18 mouse cellular contexts compared by ENCODE assay signal in the genomic region with DNA sequence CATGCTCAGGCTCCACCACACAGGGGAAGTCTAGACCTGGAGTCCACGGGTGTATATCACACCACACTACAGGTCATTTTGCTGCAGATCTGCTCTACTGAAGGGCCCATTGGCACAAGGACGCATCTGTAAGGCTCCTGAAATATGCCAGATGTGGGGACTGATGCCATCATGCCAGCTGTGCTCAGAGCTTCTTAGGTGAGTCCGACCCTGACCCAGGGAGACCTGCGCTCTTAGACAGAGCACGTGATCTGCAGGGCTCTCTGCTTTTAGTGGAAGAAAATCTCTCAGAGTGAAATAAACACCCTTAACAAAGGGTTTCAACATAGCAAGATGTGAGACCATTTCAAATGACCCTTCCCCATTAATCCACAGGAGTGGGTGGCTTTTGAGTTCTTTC.
DNase-seq lines count a peak whose midpoint lies in the region; ATAC-seq and TF ChIP-seq lines count a peak whose summit lies in the region.
"Had no signal": no experiment of that assay in that cellular context is flagged by ENCODE, and none has a peak within 500 bp of the region (broad histone marks: within the 10 kb centered on the region; RNA-seq: fewer than 3 reads in every experiment).

No protein-coding gene starts in this region.

- no peaks in the 10 kb centered on the region for H3K36me3 ChIP-seq in forebrain, embryonic 11.5 days (ENCODE audit: control insufficient read depth, insufficient read depth, low read length)
- H3K36me3 ChIP-seq in forebrain, embryonic 10.5 days (replicated peaks), result no peaks in the 10 kb centered on the region
- H3K36me3 ChIP-seq in hindbrain, embryonic 13.5 days, result no peaks in the 10 kb centered on the region
- no peaks in the 10 kb centered on the region for H3K36me3 ChIP-seq in hindbrain, postnatal 0 days (ENCODE audit: insufficient read depth, low read length)
- H3K36me3 ChIP-seq in midbrain, embryonic 15.5 days (replicated peaks), result no peaks in the 10 kb centered on the region
- H3K36me3 ChIP-seq in midbrain, embryonic 14.5 days (ENCODE audit: control insufficient read depth, insufficient read depth, low read length), result no peaks in the 10 kb centered on the region
- no peaks in the 10 kb centered on the region for H3K36me3 ChIP-seq in neural tube, embryonic 14.5 days (ENCODE audit: control insufficient read depth, insufficient read depth, low read length)
- H3K36me3 ChIP-seq: limb, embryonic 10.5 days; limb, embryonic 15.5 days had no signal

- no peak overlapping the region for H3K4me2 ChIP-seq in forebrain, embryonic 11.5 days (ENCODE audit: low read depth, low read length, severe bottlenecking)
- H3K4me2 ChIP-seq in hindbrain, embryonic 13.5 days, result no peak overlapping the region
- no peak overlapping the region for H3K4me2 ChIP-seq in hindbrain, postnatal 0 days (ENCODE audit: low read depth, low read length)
- no peak overlapping the region for H3K4me2 ChIP-seq in midbrain, embryonic 15.5 days
- H3K4me2 ChIP-seq in midbrain, embryonic 14.5 days (ENCODE audit: low read length), result no peak overlapping the region
- no peak overlapping the region for H3K4me2 ChIP-seq in neural tube, embryonic 14.5 days (ENCODE audit: low read depth, low read length)
- H3K4me2 ChIP-seq: heart, embryonic 11.5 days; limb, embryonic 15.5 days had no signal

- H3K9me3 ChIP-seq in forebrain, embryonic 11.5 days (ENCODE audit: control insufficient read depth, low read length), result no peaks in the 10 kb centered on the region
- no peaks in the 10 kb centered on the region for H3K9me3 ChIP-seq in forebrain, embryonic 10.5 days
- H3K9me3 ChIP-seq in hindbrain, embryonic 13.5 days, result no peaks in the 10 kb centered on the region
- no peaks in the 10 kb centered on the region for H3K9me3 ChIP-seq in hindbrain, postnatal 0 days (ENCODE audit: low read length)
- no peaks in the 10 kb centered on the region for H3K9me3 ChIP-seq in midbrain, embryonic 15.5 days
- H3K9me3 ChIP-seq in midbrain, embryonic 14.5 days (ENCODE audit: control insufficient read depth, low read length), result no peaks in the 10 kb centered on the region
- H3K9me3 ChIP-seq in neural tube, embryonic 14.5 days (ENCODE audit: control insufficient read depth, low read length), result no peaks in the 10 kb centered on the region
- H3K9me3 ChIP-seq: limb, embryonic 10.5 days; limb, embryonic 15.5 days had no signal

- no peaks in the 10 kb centered on the region for H3K4me1 ChIP-seq in forebrain, embryonic 11.5 days (replicated peaks; ENCODE audit: control insufficient read depth, insufficient read depth, low read length)
- no peaks in the 10 kb centered on the region for H3K4me1 ChIP-seq in forebrain, embryonic 10.5 days
- no peaks in the 10 kb centered on the region for H3K4me1 ChIP-seq in hindbrain, embryonic 13.5 days (replicated peaks)
- H3K4me1 ChIP-seq in hindbrain, postnatal 0 days (ENCODE audit: insufficient read depth, low read length), result no peaks in the 10 kb centered on the region
- H3K4me1 ChIP-seq in midbrain, embryonic 15.5 days, result no peaks in the 10 kb centered on the region
- H3K4me1 ChIP-seq in midbrain, embryonic 14.5 days (ENCODE audit: control insufficient read depth, insufficient read depth, low read length), result no peaks in the 10 kb centered on the region
- no peaks in the 10 kb centered on the region for H3K4me1 ChIP-seq in neural tube, embryonic 14.5 days (ENCODE audit: control insufficient read depth, insufficient read depth, low read length)
- H3K4me1 ChIP-seq: limb, embryonic 10.5 days; limb, embryonic 15.5 days had no signal

- no peak overlapping the region for H3K27ac ChIP-seq in forebrain, embryonic 11.5 days (ENCODE audit: low read depth, low read length)
- H3K27ac ChIP-seq in forebrain, embryonic 10.5 days, result no peak overlapping the region
- H3K27ac ChIP-seq in hindbrain, embryonic 13.5 days, result no peak overlapping the region
- H3K27ac ChIP-seq in hindbrain, postnatal 0 days, result no peak overlapping the region
- no peak overlapping the region for H3K27ac ChIP-seq in midbrain, embryonic 15.5 days
- H3K27ac ChIP-seq in midbrain, embryonic 14.5 days (replicated peaks; ENCODE audit: low read depth, low read length), result no peak overlapping the region
- no peak overlapping the region for H3K27ac ChIP-seq in neural tube, embryonic 14.5 days (ENCODE audit: low read depth, low read length)
- H3K27ac ChIP-seq: limb, embryonic 10.5 days; limb, embryonic 15.5 days; liver, embryonic 14.5 days; macrophage had no signal

- H3K9ac ChIP-seq in forebrain, embryonic 11.5 days (ENCODE audit: low read length), result no peak overlapping the region
- H3K9ac ChIP-seq in hindbrain, embryonic 13.5 days, result no peak overlapping the region
- no peak overlapping the region for H3K9ac ChIP-seq in hindbrain, postnatal 0 days (replicated peaks; ENCODE audit: low read length)
- H3K9ac ChIP-seq in midbrain, embryonic 15.5 days, result no peak overlapping the region
- no peak overlapping the region for H3K9ac ChIP-seq in midbrain, embryonic 14.5 days (replicated peaks; ENCODE audit: low read length)
- H3K9ac ChIP-seq in neural tube, embryonic 14.5 days (replicated peaks; ENCODE audit: low read depth, low read length), result no peak overlapping the region
- H3K9ac ChIP-seq: limb, embryonic 15.5 days; liver, embryonic 14.5 days had no signal

- 77% methylated on average over 5 of the region's 5 CpGs for WGBS in forebrain, embryonic 11.5 days
- 87% methylated on average over 5 of the region's 5 CpGs for WGBS in forebrain, embryonic 10.5 days
- 83% methylated on average over 5 of the region's 5 CpGs for WGBS in hindbrain, embryonic 13.5 days
- WGBS in hindbrain, postnatal 0 days, result 83% methylated on average over 5 of the region's 5 CpGs
- WGBS in midbrain, embryonic 15.5 days, result 77% methylated on average over 5 of the region's 5 CpGs
- WGBS in midbrain, embryonic 14.5 days, result 86% methylated on average over 5 of the region's 5 CpGs
- WGBS in neural tube, embryonic 14.5 days, result 85% methylated on average over 5 of the region's 5 CpGs

- no peak for TF ChIP-seq CTCF in hindbrain, postnatal 0 days (IDR thresholded peaks at IDR 0.05; ENCODE audit: low read depth)

- intact Hi-C loops in left cerebral cortex, postnatal 36 days (cut with DNase I), result loop anchor here (5.0 to 10.0 kb wide), 2 partner anchors 290 to 773 kb away; no protein-coding TSS in a partner anchor

- DNase-seq in forebrain, embryonic 11.5 days (ENCODE audit: low spot score), result no peak
- DNase-seq in forebrain, embryonic 10.5 days (ENCODE audit: extremely low spot score, low spot score), result no peak
- no peak for DNase-seq in hindbrain, postnatal 0 days (ENCODE audit: low spot score)
- no peak for DNase-seq in midbrain, embryonic 14.5 days
- DNase-seq in left cerebral cortex, postnatal 36 days (ENCODE audit: low spot score in 2 of 2), result no peak
- DNase-seq: lung, adult 2 months; spleen, adult 18-20 months had no signal

- ATAC-seq in forebrain, embryonic 11.5 days (replicated peaks; ENCODE audit: low FRiP score), result peak; percentile 28; the same call in 1 of the 2 replicates
- ATAC-seq in hindbrain, embryonic 13.5 days (ENCODE audit: low FRiP score), result peak; percentile 57; the same call in 1 of the 2 replicates
- ATAC-seq in hindbrain, postnatal 0 days, result no peak
- peak; percentile 44; the same call in 1 of the 2 replicates for ATAC-seq in midbrain, embryonic 15.5 days (replicated peaks)
- ATAC-seq in midbrain, embryonic 14.5 days (ENCODE audit: low FRiP score, low TSS enrichment), result no peak
- peak; percentile 45; the same call in 1 of the 2 replicates for ATAC-seq in neural tube, embryonic 14.5 days (ENCODE audit: low read depth)
- ATAC-seq: activated CD4-positive, CD25-positive, alpha-beta regulatory T cell, adult 4 months; inflammation-experienced regulatory T-cells, adult 6 months had no signal

- H3K4me3 ChIP-seq in forebrain, embryonic 11.5 days (ENCODE audit: low read depth, low read length), result no peak overlapping the region
- H3K4me3 ChIP-seq in forebrain, embryonic 10.5 days, result no peak overlapping the region
- H3K4me3 ChIP-seq in hindbrain, embryonic 13.5 days, result no peak overlapping the region
- H3K4me3 ChIP-seq in hindbrain, postnatal 0 days (ENCODE audit: low read length), result no peak overlapping the region
- no peak overlapping the region for H3K4me3 ChIP-seq in midbrain, embryonic 15.5 days
- no peak overlapping the region for H3K4me3 ChIP-seq in midbrain, embryonic 14.5 days (replicated peaks; ENCODE audit: low read depth, low read length)
- no peak overlapping the region for H3K4me3 ChIP-seq in neural tube, embryonic 14.5 days (ENCODE audit: low read depth, low read length)
- H3K4me3 ChIP-seq: erythroblast, embryonic 14.5 days; limb, embryonic 10.5 days; limb, embryonic 15.5 days had no signal

- H3K27me3 ChIP-seq in forebrain, embryonic 11.5 days (ENCODE audit: control insufficient read depth, insufficient read depth, low read length), result no peaks in the 10 kb centered on the region
- H3K27me3 ChIP-seq in forebrain, embryonic 10.5 days (ENCODE audit: poor library complexity, severe bottlenecking), result no peaks in the 10 kb centered on the region
- H3K27me3 ChIP-seq in hindbrain, embryonic 13.5 days, result no peaks in the 10 kb centered on the region
- H3K27me3 ChIP-seq in hindbrain, postnatal 0 days (ENCODE audit: insufficient read depth, low read length), result no peaks in the 10 kb centered on the region
- H3K27me3 ChIP-seq in midbrain, embryonic 15.5 days (replicated peaks), result no peaks in the 10 kb centered on the region
- H3K27me3 ChIP-seq in midbrain, embryonic 14.5 days (ENCODE audit: control insufficient read depth, insufficient read depth, low read length), result no peaks in the 10 kb centered on the region
- H3K27me3 ChIP-seq in neural tube, embryonic 14.5 days (ENCODE audit: control insufficient read depth, insufficient read depth, low read length), result no peaks in the 10 kb centered on the region
- H3K27me3 ChIP-seq: limb, embryonic 15.5 days had no signal

Comparison
In these comparisons a context has a peak if more than half of its experiments do, and no peak if none do; other contexts are left out.
1. ATAC-seq: peak in forebrain, embryonic 11.5 days (single experiment), hindbrain, embryonic 13.5 days (single experiment), midbrain, embryonic 15.5 days (single experiment) and neural tube, embryonic 14.5 days (single experiment); none in hindbrain, postnatal 0 days (single experiment) and midbrain, embryonic 14.5 days (single experiment).